Mouse (Mus musculus): ENCODE data around the gene Cbfa2t3. TPM values are rescaled to one million over a fixed set of nuclear protein-coding genes. Genes with fewer than 3 reads are reported as not detected.

Cbfa2t3 gene
- total and polyA plus RNA-seq, 3 experiments = 10.5 to 102 TPM; not detected in 1

DNA sequence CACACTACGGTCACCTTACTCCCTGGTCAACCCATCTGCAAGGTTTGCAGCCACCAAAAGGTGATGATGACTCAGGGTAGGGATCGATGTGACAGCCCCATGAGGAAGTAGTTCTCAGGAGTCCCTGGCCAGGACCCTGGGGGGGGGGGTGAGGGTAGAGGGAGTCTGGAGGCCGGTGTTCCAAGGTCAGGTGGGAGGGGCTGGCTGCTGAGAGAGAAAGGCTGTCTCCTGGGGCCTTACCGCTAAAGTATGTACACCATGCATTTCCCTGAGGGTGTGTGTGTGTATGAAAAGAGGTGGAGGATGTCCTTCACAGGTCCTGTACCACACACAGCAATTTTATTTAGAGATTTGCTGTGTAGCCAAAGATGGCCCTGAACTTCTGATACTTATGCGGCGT lies 46.3 kb downstream of the Cbfa2t3 start:
- Histone ChIP-seq H3K9me3 (replicated peaks; ENCODE audit: insufficient read depth, low read length) (no peaks in the 10 kb centered on the region), H3K9ac (ENCODE audit: control insufficient read depth, low read depth, low read length, poor library complexity, severe bottlenecking) (no peak overlapping the region), H3K36me3 (ENCODE audit: control insufficient read depth in 1 of 2, insufficient read depth in 2 of 2, low read length in 2 of 2) (peaks cover 12 to 32% of the 10 kb centered on the region in 2 experiments), H3K27me3 (ENCODE audit: control insufficient read depth in 1 of 2, insufficient read depth in 2 of 2, low read length in 2 of 2) (no peaks in the 10 kb centered on the region), H3K4me1 (ENCODE audit: control insufficient read depth in 1 of 2, insufficient read depth in 2 of 2, low read length in 2 of 2) (peaks cover 12 to 22% of the 10 kb centered on the region in 2 experiments), H3K79me2 (ENCODE audit: control insufficient read depth, insufficient read depth, low read length, poor library complexity) (peaks cover 25% of the 10 kb centered on the region; the same call in 1 of the 2 replicates), H3K4me3 (ENCODE audit: control insufficient read depth in 1 of 2, insufficient read depth in 1 of 2, low read depth in 2 of 2, low read length in 2 of 2) (no peak overlapping the region), H3K27ac (ENCODE audit: control insufficient read depth, low read depth, low read length) (no peak overlapping the region)
- DNase-seq (ENCODE audit: low read depth, low spot score) = no peak
- no peak for TF ChIP-seq MAX (IDR thresholded peaks at IDR 0.05; ENCODE audit: low read length)
- no peak for TF ChIP-seq MYB (IDR thresholded peaks at IDR 0.05; ENCODE audit: low read depth, low read length)
- TF ChIP-seq RAD21 (IDR thresholded peaks at IDR 0.05; ENCODE audit: low read depth, low read length) = no peak
- no peak for TF ChIP-seq RCOR1 (IDR thresholded peaks at IDR 0.05; ENCODE audit: low read depth, low read length)
- TF ChIP-seq MAFK (IDR thresholded peaks at IDR 0.05; ENCODE audit: borderline replicate concordance, low read depth, low read length) = no peak

DNA sequence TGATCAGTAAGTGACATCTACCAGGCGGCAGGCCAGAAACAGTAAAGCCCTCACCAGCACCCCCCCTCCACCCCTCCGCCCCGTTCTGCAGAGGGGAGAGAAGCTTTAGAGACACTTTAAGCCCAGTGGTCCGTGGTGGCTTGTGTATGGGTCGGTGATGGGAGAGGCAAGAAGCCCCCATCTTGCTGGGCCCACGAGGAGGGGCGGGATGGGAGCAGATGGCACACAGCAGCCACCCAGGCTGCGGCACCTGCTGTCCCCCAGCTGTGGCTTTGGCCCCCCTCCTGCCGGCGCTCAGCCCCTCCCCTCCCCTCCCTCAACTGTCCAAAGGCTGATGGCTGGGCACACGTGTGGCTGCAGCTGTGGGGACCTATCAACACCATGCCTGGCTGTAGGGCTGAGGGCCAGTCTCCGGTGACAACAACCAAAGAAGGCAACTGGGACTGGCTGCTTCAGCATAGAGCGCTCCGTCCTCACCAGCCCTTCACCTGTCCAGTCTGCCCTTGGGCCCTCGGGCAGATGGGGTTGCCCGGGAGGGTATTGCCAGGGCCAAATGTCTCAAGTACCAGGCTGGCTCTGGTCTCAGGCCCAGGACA lies 47.5 kb downstream of the Cbfa2t3 start:
- Histone ChIP-seq H3K4me1 (ENCODE audit: control insufficient read depth in 1 of 2, insufficient read depth in 2 of 2, low read length in 2 of 2) (peaks cover 4 to 9% of the 10 kb centered on the region in 2 experiments), H3K27me3 (ENCODE audit: control insufficient read depth in 1 of 2, insufficient read depth in 2 of 2, low read length in 2 of 2) (no peaks in the 10 kb centered on the region), H3K9ac (ENCODE audit: control insufficient read depth, low read depth, low read length, poor library complexity, severe bottlenecking) (no peak overlapping the region), H3K36me3 (ENCODE audit: control insufficient read depth in 1 of 2, insufficient read depth in 2 of 2, low read length in 2 of 2) (peaks cover 5 to 27% of the 10 kb centered on the region in 2 experiments), H3K9me3 (replicated peaks; ENCODE audit: insufficient read depth, low read length) (no peaks in the 10 kb centered on the region), H3K27ac (ENCODE audit: control insufficient read depth, low read depth, low read length) (no peak overlapping the region), H3K4me3 (ENCODE audit: control insufficient read depth in 1 of 2, insufficient read depth in 1 of 2, low read depth in 2 of 2, low read length in 2 of 2) (no peak overlapping the region), H3K79me2 (ENCODE audit: control insufficient read depth, insufficient read depth, low read length, poor library complexity) (peaks cover 18% of the 10 kb centered on the region; the same call in 1 of the 2 replicates)
- DNase-seq (ENCODE audit: low read depth, low spot score) = no peak
- no peak for TF ChIP-seq UBTF (IDR thresholded peaks at IDR 0.05; ENCODE audit: borderline replicate concordance, insufficient read depth, low read depth, low read length)
- TF ChIP-seq POLR2AphosphoS5 (IDR thresholded peaks at IDR 0.05; ENCODE audit: borderline replicate concordance, low read depth, low read length) = no peak
- TF ChIP-seq ETS1 (IDR thresholded peaks at IDR 0.05; ENCODE audit: low read depth, low read length) = no peak

DNA sequence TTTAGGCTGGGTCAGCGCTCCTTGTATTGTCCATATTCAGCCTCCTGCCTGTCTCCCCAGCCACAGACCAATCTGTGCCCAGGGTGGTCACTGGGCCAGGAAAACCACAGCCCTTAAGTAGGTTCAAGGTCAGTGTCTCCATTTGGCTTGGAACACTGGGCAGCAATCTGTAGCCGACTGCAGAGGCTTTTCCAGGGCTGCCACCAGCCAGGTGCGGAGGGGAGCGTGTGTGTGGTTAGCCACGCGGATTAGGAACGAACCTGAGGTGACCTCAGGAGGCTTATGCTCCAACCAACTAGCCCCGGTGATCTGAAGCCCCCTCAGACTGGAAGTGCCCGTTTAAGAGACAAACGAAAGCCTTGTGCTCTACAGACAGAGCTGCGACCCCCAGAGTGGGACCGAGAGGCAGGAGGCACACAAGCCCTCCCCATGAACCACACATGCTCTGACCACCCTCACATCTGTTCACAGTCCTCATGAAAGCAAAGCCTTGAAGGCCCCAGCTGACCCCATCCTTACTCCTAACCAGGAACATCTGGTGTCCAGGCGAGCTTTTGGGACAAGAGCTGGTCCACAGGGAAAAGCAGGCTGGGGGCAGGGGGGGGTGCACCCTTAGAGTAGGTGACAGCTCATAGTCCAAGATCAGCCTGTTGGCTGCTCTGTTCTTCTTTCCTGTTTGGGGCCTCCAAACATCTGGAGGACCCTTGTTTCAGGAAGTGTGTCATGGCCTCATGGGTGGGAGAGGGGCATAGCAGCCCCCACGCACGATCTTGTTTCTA lies 50.5 kb downstream of the Cbfa2t3 start:
- 0 out of 2 replicates have a peak, but pooled peaks cover 4% of the 10 kb centered on the region for H3K79me2 ChIP-seq (ENCODE audit: control insufficient read depth, insufficient read depth, low read length, poor library complexity)
- no peak overlapping the region for H3K4me3 ChIP-seq (ENCODE audit: control insufficient read depth in 1 of 2, insufficient read depth in 1 of 2, low read depth in 2 of 2, low read length in 2 of 2)
- H3K9me3 ChIP-seq (replicated peaks; ENCODE audit: insufficient read depth, low read length) = no peaks in the 10 kb centered on the region
- no peak overlapping the region for H3K9ac ChIP-seq (ENCODE audit: control insufficient read depth, low read depth, low read length, poor library complexity, severe bottlenecking)
- DNase-seq (ENCODE audit: low read depth, low spot score) = no peak
- H3K4me1 ChIP-seq (ENCODE audit: control insufficient read depth in 1 of 2, insufficient read depth in 2 of 2, low read length in 2 of 2) = no peaks in the 10 kb centered on the region
- H3K27ac ChIP-seq (ENCODE audit: control insufficient read depth, low read depth, low read length) = no peak overlapping the region
- TF ChIP-seq BHLHE40 (IDR thresholded peaks at IDR 0.05; ENCODE audit: borderline replicate concordance, low read depth, low read length) = no peak
- no peak for TF ChIP-seq EP300 (IDR thresholded peaks at IDR 0.05; ENCODE audit: low read depth in 1 of 2, low read length in 2 of 2)
- no peak for TF ChIP-seq ETS1 (IDR thresholded peaks at IDR 0.05; ENCODE audit: low read depth, low read length)
- no peaks in the 10 kb centered on the region for H3K27me3 ChIP-seq (ENCODE audit: control insufficient read depth in 1 of 2, insufficient read depth in 2 of 2, low read length in 2 of 2)
- H3K36me3 ChIP-seq (ENCODE audit: control insufficient read depth in 1 of 2, insufficient read depth in 2 of 2, low read length in 2 of 2) = peaks cover 0 to 12% of the 10 kb centered on the region in 2 experiments; a peak in 2 of 4 replicates

All from MEL (cell line).